Mouse (Mus musculus) layer of hippocampus, postnatal 25 days (tissue): ENCODE results near the gene Masp2. TPM values are rescaled to one million over a fixed set of nuclear protein-coding genes. Genes with fewer than 3 reads are reported as not detected.

ENCODE experiments used
- DNase-seq, 2 experiments: peaks; one replicate each; pipeline ENCODE4 v3.0.0; 2022; ENCODE audit warnings: mixed read lengths in 2 of 2, low spot score in 1 of 2; ENCODE audit errors: extremely low spot score in 1 of 2
- total RNA-seq, 2 experiments: library from RNA; stranded (reverse); gene quantifications; 2 replicates each; pipeline ENCODE4 v1.2.3; 2021

The Masp2 gene
- total RNA-seq, 2 experiments from 2014 or later: 3.0 to 3.9 TPM

DNA sequence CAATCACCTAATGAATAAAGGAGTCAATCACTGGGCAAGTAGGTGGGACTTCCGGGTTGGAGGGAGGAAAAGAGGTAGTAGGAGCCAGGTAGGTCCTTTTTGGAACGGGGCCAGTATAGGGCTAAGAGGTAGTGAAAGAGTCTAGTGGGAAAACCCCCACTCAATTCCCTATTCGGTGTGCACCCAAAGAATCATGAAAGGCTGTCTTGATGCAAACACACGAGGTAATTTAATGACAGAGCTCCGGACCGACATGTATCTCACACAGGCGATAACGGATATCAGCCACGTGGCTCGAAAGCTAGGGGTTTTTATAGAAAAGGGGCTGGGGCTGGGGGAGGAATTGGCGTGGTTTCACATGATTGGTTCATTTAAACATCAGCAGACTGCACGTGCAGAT, 3.5 kb upstream of the Masp2 start:
- no peak for DNase-seq

DNA sequence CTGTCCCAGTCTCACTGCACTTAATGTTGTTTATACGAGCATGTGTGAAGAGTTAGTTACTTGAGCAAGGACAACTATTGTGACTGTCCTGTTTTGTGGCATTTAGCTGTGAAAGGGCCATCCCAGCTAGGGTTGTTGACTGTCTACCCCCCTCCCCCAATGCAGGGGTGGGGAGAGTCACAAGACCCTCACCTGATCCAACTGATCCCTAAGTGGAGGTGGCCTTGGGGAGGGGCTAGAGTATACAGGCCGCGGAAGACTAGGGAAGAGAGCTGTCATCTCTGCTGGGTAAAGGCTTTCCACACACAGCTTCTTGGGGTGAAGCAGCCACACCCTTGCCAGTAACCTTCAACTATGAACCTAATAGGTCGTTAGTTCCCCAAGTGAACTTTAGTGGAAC, 2.0 kb upstream of the Masp2 start:
- no peak for DNase-seq

DNA sequence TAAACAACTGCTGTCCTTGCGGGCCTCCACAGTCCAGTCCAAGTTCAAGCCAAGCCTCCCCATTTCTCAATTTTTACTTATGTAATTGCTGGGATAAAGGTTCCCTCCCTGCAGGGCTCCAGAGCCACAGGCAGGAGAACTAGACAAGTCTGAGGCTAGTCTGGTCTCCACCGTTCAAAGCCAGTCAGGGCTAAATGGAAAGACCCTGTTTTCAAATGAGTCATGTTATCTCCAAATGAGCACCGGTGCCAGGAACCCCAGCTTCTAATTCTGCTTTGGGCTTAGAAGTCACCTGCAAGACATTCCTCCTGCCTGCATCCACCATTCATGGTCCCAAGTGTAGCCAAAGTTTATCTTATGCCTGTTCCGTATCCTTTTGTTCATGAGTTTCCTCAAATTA, 483 bp upstream of the Masp2 start:
- DNase-seq: no peak

DNA sequence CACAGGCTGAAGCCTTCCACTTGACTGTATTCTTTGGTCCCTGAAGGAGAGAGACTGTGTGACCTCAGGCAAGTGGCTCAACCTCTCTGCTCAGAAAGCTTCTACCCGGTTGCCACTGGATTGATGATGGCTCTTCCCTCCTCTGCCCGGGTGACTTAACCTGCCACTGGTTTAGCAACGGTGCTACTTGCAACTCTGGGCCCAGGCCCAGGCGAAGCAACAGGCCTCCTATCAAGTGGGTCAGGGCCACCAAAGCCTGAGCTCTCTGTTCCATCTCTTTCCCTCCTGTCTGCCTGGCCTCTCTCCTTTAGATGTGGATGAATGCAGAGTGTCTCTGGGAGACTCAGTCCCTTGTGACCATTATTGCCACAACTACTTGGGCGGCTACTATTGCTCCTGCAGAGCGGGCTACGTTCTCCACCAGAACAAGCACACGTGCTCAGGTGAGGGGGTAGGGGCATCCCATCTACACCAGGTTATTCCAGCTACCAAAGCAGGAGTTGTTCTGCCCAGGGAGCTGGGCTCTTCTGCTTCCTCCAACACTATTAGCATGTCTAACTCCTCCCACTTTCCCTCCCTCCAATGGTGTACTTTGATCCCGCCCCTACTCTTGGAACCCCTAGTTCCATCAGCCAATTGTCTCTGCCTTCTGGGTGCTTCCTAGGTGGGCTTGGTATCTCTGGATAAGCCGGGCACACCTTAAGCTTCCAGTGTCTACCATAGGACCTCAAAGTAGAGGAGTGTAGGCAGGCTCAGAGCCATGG, 1.2 kb downstream of the Masp2 start:
- no peak for DNase-seq

DNA sequence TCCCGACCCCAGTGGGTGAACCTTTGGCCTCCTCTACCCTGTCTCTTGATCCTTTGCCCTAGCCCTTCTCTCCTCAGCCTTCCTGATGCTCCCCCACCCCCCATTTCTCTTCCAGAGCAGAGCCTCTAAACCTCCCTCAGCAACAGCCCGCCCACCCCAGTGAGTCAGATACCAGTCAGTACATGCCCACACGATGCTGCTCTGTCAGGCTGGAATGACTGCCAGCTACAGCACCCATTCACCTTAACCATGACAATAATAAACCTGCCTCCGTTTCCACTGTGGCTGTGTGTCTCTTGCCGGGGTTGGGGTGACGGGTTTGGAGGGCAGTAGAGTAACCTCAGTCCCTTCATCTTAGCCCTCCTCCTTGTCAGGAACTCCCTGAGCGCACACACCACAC, 1.8 kb downstream of the Masp2 start:
- DNase-seq: peak in 1 of 2 experiments; percentile 37

DNA sequence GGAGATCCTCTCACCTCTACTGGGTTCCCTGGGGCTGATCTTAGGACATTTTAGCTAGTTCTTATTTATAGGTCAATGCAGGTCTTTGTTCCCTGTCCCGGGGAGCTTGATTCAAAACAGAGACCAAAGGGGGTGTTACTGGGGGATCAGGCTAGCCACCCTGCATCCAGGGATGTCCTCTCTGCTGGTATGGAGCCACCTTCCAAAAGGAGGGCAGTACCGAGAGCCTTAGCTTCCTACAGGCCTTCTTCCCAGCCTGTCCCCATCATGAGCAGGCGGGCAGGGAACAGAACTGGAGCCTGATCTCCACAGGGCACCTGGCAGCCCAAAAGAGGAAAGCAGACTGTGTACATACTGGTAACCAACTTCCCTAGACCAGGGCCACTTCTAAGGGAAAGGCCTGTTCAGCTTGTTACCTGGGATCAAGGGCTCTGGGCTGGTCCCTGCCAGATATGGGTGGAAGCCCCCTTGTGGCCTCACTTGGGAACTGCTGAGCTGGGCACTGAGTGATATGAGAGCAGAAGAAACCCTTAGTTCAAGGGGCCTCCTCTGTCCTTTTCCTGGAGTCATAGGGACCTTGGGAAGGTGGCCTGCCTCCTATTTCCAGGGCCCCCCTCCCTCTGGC, 2.3 kb downstream of the Masp2 start:
- peak; percentile 36 to 68 for DNase-seq

DNA sequence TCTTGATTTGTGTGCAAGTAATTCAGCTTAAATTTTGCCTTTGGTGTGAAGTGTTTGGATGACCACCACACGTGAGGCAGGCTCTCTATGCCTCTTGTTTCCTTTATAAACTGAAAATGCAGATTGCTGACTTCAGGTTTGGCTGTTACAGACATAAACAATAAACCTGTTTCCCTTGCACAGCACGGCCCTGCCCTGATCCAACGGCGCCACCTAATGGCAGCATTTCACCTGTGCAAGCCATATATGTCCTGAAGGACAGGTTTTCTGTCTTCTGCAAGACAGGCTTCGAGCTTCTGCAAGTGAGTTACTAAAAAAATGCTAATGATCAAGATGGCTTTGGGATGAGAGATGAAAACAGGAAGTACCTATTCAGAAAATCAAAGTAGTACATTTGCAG, 5.4 kb downstream of the Masp2 start:
- peak; percentile 63 to 90 for DNase-seq

DNA sequence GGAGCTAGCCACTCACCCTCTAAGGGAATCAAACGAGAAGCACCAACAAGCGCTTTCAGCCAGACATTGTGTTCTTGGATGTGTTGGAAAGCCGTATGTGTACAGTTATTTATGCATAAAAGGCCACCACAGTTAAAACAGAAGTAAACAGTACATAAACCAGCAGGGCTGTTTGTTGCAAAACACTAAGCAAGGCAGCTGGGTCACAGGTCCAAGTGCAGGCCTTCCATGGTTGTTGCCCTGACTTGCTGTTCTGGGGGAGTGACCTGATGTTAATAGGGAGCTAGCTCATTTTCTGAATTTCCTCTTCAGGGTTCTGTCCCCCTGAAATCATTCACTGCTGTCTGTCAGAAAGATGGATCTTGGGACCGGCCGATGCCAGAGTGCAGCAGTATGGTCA, 7.5 kb downstream of the Masp2 start:
- DNase-seq: no peak

DNA sequence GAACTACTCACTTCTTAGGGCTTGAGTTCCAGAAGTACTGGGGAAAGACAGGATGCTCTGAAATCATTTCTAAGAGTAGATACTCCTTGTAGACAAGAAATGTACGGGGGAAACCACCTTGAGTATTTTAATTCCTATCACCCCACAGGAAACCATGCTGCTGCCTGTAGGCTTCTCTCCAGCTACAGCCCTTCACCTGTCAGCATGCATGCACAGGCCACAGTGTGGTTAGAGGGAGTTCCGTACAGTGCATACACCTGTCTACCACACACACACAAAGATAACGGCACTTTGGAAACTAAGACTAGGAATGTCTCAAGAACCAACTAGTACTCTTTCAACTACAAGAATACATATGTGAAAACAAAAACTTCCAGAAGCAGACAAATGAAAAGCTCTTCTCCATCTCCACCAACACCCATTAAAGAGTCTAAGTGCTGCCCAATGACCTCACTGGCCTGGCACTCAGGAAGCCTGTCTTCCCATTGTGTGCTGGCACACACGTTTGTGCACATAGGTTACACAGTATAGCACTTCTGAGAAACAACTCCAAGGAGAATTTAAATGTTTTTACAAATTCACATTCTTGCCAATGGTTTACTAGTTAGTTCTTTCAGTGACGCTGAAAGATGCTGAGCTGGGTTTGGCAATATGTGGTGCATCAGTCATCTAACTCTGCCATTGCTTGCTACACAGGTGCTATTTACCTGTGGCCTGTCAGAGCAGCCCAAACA, 8.4 kb downstream of the Masp2 start:
- DNase-seq: no peak

DNA sequence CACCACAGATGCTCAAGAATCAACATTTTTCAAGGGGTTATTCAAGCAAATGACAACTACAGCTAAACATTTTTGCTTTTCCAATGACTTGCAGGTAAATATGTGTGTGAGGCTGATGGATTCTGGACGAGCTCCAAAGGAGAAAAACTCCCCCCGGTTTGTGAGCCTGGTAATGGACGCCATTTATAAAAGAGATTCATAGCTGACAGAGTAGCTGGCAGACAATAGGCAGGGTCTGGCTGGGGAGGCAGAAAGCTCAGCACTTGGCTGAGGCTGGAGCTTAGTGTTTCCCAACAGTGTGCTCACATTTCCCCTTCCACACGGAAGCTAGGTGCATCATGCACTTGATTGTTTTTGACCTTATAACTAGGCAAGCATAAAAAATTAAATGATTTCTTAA, 10.2 kb downstream of the Masp2 start:
- DNase-seq: no peak

DNA sequence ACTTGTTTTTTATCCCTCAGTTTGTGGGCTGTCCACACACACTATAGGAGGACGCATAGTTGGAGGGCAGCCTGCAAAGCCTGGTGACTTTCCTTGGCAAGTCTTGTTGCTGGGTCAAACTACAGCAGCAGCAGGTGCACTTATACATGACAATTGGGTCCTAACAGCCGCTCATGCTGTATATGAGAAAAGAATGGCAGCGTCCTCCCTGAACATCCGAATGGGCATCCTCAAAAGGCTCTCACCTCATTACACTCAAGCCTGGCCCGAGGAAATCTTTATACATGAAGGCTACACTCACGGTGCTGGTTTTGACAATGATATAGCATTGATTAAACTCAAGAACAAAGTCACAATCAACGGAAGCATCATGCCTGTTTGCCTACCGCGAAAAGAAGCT, 11.4 kb downstream of the Masp2 start:
- no peak for DNase-seq

DNA sequence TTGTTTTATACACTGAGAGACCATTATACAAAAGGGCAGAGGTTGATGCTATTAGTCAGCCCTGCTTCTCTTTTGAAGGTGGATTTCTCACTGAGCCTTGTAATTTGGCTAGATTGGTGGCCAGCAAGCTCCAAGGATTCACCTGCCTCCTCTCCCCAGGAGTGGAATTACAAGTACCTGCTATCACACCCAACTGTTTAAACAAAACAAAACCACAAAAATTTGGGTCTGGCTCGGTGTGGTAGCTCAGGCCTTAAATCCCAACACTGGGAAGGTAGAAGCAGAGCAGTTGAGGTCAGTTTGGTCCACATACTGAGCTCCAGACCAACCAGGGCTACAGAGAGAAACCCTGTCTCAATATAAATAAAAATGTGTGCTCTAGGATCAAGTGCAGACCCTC, 17.5 kb downstream of the Masp2 start:
- no peak for DNase-seq

DNA sequence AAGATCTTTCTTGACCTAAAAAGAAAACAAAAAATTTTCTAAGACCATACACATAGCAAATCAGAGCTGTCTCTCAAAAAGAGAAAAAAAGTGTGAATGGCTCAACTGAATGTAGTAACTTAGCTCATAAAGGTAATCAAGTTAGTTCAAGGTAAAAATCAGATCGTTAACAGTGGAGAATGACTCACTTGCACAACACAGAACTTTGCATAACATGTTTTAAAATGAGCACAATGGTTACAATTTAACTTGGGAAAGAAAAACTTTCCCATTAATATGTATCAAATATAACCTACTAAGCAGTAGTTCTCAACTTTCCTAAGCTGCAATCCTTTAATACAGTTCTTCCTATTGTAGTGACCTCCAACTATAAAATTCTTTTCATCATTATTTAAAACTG, 18.4 kb downstream of the Masp2 start:
- no peak for DNase-seq

DNA sequence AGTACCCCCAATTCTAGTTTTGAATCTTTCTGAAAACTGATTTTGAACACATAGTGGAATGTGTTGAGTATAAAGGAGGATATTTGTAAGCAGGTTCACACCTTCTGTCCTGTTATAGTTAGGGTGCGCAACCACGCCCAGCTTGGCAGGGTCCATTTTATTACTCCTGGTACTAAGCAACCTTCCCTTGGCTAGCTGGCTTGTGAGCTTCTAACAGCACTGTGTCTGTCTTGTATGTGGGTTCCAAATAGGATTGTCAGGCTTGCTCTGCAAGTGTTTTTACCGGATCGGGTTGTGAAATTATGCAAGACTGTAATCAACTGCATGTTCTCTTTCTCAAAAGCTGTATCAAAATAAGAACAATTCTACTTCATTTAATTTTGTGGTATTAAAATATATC, 20.1 kb downstream of the Masp2 start:
- no peak for DNase-seq

DNA sequence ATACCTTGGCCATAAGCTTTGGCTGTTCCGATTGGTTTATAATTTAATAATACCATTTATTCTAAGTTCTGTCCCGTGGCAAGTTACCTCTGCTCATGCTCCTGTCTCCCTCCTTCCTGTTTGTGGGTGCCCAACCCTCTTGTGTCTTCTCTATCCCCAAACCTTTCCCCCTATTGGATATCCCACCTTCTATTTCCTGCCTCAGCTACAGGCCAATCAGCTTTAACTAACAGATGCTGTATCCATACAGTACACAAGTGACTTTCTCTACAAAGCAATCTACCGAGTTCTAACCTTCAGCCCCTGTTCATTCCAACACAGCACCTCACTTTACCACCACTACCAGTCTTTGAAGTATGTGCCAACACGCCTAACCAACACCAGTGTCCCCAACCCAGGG, 21.3 kb downstream of the Masp2 start:
- DNase-seq: no peak

DNA sequence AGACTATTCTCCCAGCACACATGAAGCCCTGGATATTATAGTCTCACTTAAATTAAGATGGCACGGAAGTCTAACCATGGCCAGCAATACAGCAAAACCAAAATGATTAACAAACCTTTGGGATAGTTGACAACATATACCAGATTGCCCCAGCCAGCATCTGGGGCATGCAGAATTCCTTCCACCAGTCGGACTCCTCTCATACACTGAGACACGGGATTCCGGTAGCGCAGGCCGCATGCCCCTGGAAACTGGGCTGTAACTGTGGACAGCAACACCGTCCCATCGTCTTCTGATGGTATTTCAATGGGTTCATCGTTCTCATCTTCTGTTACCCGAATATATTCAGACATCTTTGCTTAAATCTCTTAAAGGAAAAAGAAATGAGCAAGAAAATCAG, 22.7 kb downstream of the Masp2 start:
- no peak for DNase-seq

DNA sequence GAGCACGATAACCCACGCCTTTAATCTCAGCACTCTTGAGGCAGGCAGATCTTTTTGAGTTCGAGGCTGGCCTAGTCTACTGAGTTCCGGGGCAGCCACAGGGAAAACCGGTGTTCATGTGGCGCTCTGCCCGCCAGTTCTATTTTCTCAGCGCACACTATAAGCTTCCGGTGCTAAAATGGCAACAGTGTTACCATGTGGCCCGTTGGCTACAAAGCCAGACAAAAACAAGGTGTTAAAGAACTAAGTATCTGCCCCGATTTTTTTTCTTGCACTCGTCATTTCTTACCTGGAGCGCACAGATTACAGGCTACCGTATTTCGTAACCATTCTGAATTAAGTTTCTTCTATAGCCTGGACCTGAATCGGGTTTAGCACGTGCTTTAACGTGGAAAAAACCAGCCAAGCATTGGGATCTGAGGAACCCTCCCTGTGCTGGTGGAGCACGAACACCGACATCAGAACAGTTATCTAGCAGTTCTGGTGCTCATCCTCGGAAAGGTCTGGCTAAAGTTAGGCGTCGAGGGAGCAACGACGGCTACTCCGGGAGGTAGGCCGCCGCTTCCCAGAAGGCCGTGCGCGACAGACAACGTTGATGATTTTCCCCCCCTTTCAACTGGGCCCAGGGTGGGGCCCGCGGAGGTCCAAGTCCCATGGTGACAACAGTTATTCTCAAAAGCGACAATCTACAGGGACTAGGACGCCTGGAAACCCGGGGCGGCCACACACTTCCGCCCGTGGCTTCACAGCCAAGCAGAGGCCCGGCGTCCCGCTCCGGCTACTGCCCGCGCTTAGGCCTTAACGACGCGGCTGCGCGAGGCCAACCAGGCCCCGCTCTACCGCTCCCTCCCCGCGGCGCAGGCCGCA, 23.6 kb downstream of the Masp2 start:
- peak; percentile 28 to 36 for DNase-seq

DNA sequence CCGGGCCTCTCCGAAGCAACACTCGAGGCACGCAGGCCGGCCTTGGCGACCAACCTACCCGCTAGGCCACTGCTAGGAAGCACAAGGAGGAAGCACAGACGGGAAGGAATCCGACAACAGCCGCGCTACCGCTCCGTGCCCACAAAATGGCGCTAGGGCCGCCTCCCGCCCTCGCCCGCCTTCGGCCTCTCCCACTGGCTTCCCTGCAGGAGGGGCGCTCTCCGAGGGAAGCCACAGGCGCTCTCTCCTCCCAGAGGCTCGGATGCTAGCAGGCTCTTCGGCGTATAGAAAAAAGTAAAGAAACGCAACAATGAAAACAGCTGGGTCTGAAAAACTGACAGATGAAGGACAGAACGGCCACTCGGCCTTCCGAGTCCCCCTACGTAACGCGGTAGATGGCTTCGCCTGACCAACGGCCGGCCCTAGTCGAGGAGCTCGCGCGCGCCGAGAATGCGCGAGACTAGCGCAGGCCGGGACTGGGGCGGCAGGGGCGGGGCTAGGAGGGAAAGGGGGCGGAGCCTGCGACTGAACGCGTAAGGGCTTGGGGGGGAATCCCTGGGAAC, 24.4 kb downstream of the Masp2 start, which contains the start of gene Tardbp:
Tardbp (minus strand) TSS at position 397 of the 563 bp plus-strand sequence.
- peak; percentile 91 to 93 for DNase-seq

DNA sequence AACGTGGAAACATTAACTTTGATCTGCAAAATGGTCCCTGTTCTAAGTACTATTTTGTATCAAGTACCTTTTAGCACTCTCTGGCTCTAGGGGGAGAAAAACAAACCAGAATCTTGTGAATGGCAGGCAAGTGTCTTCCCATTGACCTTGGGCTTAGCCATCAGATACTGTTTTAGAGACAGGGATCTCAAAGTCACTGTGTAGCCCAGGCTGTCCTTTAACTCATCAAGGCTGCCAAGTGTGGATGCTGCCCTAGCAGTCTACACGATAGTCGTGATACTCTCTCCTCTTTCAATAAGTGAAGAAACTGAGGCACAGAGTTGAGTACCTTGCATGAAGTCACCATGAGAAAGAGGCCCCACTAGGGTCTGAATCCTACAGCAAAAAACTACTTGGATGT, 24.9 kb downstream of the Masp2 start:
- DNase-seq: no peak

DNA sequence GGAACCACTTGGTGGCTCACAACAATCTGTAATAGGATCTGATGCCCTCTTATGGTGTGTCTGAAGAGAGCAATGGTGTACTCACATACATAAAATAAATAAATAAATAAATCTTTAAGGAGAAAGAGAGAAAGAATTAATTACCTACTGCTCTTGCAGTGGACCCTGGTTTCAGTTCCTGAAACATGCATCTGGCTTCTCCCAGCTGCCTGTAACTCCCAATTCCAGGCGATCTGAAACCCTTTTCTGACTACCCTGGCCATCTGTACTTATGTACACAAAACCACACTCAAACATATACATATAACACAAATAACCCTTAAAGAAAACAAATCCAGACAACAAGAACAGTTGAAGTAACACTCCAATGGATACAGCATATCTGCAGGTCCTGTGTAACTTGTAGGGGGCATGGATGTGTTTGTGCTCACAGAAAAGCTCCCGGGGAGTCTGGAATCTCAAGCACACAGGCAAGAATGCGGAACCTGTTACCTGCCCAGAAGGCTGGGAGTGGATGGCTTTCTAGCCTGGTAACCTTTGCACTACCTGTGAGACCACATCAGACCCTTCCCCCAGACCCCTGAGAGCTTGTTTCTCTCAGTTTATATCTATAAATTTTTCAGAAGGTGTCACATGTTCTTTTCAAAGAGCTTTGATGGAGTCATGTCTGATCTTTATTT, 29.8 kb downstream of the Masp2 start:
- DNase-seq: no peak
